Comparison of ENCODE assay signal across 9 mouse cellular contexts in the genomic region with DNA sequence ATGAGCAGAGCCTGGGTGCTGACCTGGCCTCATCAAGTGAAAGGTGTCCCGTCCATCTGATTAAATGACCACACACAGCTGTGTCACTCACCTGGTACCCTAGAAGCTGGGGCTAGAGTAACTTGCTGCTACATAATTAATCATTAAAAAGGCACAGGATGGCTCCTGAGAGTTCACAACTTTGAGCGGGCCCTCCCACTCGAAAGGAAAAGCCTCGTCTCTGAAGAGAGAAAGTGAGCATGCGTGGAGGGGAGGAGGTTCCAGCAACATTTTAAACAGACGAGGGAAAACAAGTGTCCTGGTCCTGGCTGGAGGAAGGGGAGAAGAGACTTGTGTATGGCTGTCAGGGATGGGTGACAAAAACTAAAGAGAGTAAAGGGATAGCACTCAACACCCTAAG. TPM values are rescaled to one million over a fixed set of nuclear protein-coding genes. Genes with fewer than 3 reads are reported as not detected.
DNase-seq lines count a peak whose midpoint lies in the region; ATAC-seq and TF ChIP-seq lines count a peak whose summit lies in the region.
"Had no signal": no experiment of that assay in that cellular context is flagged by ENCODE, and none has a peak within 500 bp of the region (broad histone marks: within the 10 kb centered on the region; RNA-seq: fewer than 3 reads in every experiment).

No protein-coding gene starts in this region.

- no peak overlapping the region for H3K9ac ChIP-seq in heart, adult 2 months (ENCODE audit: low read depth, low read length)
- no peak overlapping the region for H3K9ac ChIP-seq in embryonic facial prominence, embryonic 13.5 days

- DNase-seq in heart, adult 2 months: peak in 1 of 2 experiments; percentile 6
- no peak for DNase-seq in heart, postnatal 36 days
- DNase-seq in kidney, adult 9 months: peak; percentile 50
- no peak for DNase-seq in midbrain, embryonic 10.5 days (ENCODE audit: low spot score)
- no peak for DNase-seq in right cerebral cortex, adult 18-20 months
- DNase-seq in right cerebral cortex, adult 2 months (ENCODE audit: low spot score in 2 of 2): no peak
- DNase-seq in B cell, adult 2 months: no peak
- DNase-seq: adrenal gland, postnatal 25 days had no signal

- intact Hi-C loops in heart, adult 2 months (cut with DNase I): loop anchor here (10.0 kb wide), 1 partner anchor 429 kb away; a partner anchor contains a TSS
- intact Hi-C loops in heart, postnatal 36 days (cut with DNase I): no loop called here

- H3K4me1 ChIP-seq in heart, adult 2 months (ENCODE audit: control insufficient read depth, insufficient read depth, low read length): peaks cover 7% of the 10 kb centered on the region
- peaks cover 17% of the 10 kb centered on the region for H3K4me1 ChIP-seq in embryonic facial prominence, embryonic 13.5 days
- H3K4me1 ChIP-seq in midbrain, embryonic 10.5 days: peaks cover 41% of the 10 kb centered on the region

- H3K27ac ChIP-seq in heart, adult 2 months: peak overlapping the region; percentile 89; the same call in 1 of the 2 replicates
- no peak overlapping the region for H3K27ac ChIP-seq in embryonic facial prominence, embryonic 13.5 days
- peak overlapping the region; percentile 91 for H3K27ac ChIP-seq in midbrain, embryonic 10.5 days (replicated peaks)

- H3K79me2 ChIP-seq in heart, adult 2 months (replicated peaks; ENCODE audit: control insufficient read depth, insufficient read depth, low read length): no peaks in the 10 kb centered on the region

- ATAC-seq in embryonic facial prominence, embryonic 13.5 days (ENCODE audit: insufficient number of reproducible peaks, insufficient read depth, low FRiP score, low TSS enrichment, low read depth): no peak

- no peaks in the 10 kb centered on the region for H3K36me3 ChIP-seq in heart, adult 2 months (ENCODE audit: control insufficient read depth, insufficient read depth, low read length)
- no peaks in the 10 kb centered on the region for H3K36me3 ChIP-seq in embryonic facial prominence, embryonic 13.5 days
- no peaks in the 10 kb centered on the region for H3K36me3 ChIP-seq in midbrain, embryonic 10.5 days

- TF ChIP-seq CTCF in heart, adult 2 months (IDR thresholded peaks at IDR 0.05): no peak

- H3K4me2 ChIP-seq in embryonic facial prominence, embryonic 13.5 days: peak overlapping the region; percentile 60

- peak overlapping the region; percentile 56 for H3K4me3 ChIP-seq in heart, adult 2 months
- H3K4me3 ChIP-seq in embryonic facial prominence, embryonic 13.5 days: no peak overlapping the region
- peak overlapping the region; percentile 57 for H3K4me3 ChIP-seq in midbrain, embryonic 10.5 days

- TF ChIP-seq EP300 in heart, adult 2 months (IDR thresholded peaks at IDR 0.05; ENCODE audit: insufficient read depth, low read depth, low read length): no peak

- no peak for TF ChIP-seq POLR2A in heart, adult 2 months (IDR thresholded peaks at IDR 0.05; ENCODE audit: insufficient read depth, low read depth, low read length)

- 39% methylated on average over 6 of the region's 6 CpGs for WGBS in heart, adult 2 months
- WGBS in embryonic facial prominence, embryonic 13.5 days: 69% methylated on average over 6 of the region's 6 CpGs
- WGBS in midbrain, embryonic 10.5 days: 61% methylated on average over 6 of the region's 6 CpGs

- no peaks in the 10 kb centered on the region for H3K9me3 ChIP-seq in embryonic facial prominence, embryonic 13.5 days
- no peaks in the 10 kb centered on the region for H3K9me3 ChIP-seq in midbrain, embryonic 10.5 days (replicated peaks)

- H3K27me3 ChIP-seq in heart, adult 2 months (ENCODE audit: control insufficient read depth, insufficient read depth, low read length): no peaks in the 10 kb centered on the region
- H3K27me3 ChIP-seq in embryonic facial prominence, embryonic 13.5 days: no peaks in the 10 kb centered on the region
- H3K27me3 ChIP-seq in midbrain, embryonic 10.5 days (ENCODE audit: low read depth, poor library complexity, severe bottlenecking): no peaks in the 10 kb centered on the region

RNA-seq across cellular contexts. Expression of a gene that starts 1.4 kb away (rescaled TPM):
- 1 to 10 TPM; 6.6 to 8.6 TPM for total RNA-seq in heart, adult 2 months (2021)
- 4.2 and 7.3 TPM in 2 replicates for polyA plus RNA-seq in heart, adult 2 months (2012; rRNA removed)
- 10 to 100 TPM in 1 of 2 experiments, 1 to 10 TPM in 1; 9.6 to 10.3 TPM for total RNA-seq in heart, postnatal 36 days (2021)
- 13.7 and 15.1 TPM in 2 replicates for polyA plus RNA-seq in embryonic facial prominence, embryonic 13.5 days (2015; fragmentation: Nextera tagmentation; extraction: Ambion mirVana)
- polyA plus RNA-seq in midbrain, embryonic 10.5 days (2016; fragmentation: Nextera tagmentation; extraction: Ambion mirVana): 8.2 and 10.4 TPM in 2 replicates
